Mouse (Mus musculus) layer of hippocampus, adult 18-20 months (tissue): ENCODE measurements around the gene B3galt4. TPM values are rescaled to one million over a fixed set of nuclear protein-coding genes. Genes with fewer than 3 reads are reported as not detected.

ENCODE experiments used
- DNase-seq, 2 experiments: peaks; one replicate each; pipeline ENCODE4 v3.0.0; 2022; ENCODE audit warnings: low spot score in 2 of 2
- total RNA-seq, 2 experiments: library from RNA; stranded (reverse); gene quantifications; 2 replicates each; pipeline ENCODE4 v1.2.3; 2021

B3galt4 gene
- total RNA-seq, 2 experiments from 2014 or later: 5.1 to 5.2 TPM

GRCm38 (mm10) chr17:33947430-33948089 lies 3.7 kb downstream of the B3galt4 start:
- no peak for DNase-seq

GRCm38 (mm10) chr17:33943454-33943853 lies 7.8 kb downstream of the B3galt4 start:
- no peak for DNase-seq

- DNase-seq: no peak
These were observed 9.9 kb downstream of the B3galt4 start for GRCm38 (mm10) chr17:33941381-33941780.

- no peak for DNase-seq
These were observed 10.3 kb downstream of the B3galt4 start for GRCm38 (mm10) chr17:33940981-33941380.

GRCm38 (mm10) chr17:33940206-33940805 lies 11.0 kb downstream of the B3galt4 start, which contains the start of the genes Pfdn6 and Wdr46:
Pfdn6 (minus strand) TSS chr17:33940343.
Wdr46 (plus strand) TSS chr17:33940660.
- DNase-seq: peak; percentile 84 to 95

GRCm38 (mm10) chr17:33938783-33939182 lies 12.5 kb downstream of the B3galt4 start:
- DNase-seq: no peak

GRCm38 (mm10) chr17:33936993-33937392 lies 14.3 kb downstream of the B3galt4 start:
- DNase-seq: no peak

GRCm38 (mm10) chr17:33935422-33936055 lies 15.7 kb downstream of the B3galt4 start:
- DNase-seq: no peak

GRCm38 (mm10) chr17:33932970-33933369 lies 18.3 kb downstream of the B3galt4 start:
- DNase-seq: no peak

- no peak for DNase-seq
These were observed 18.8 kb downstream of the B3galt4 start for GRCm38 (mm10) chr17:33932448-33932847.

GRCm38 (mm10) chr17:33931947-33932346 lies 19.3 kb downstream of the B3galt4 start:
- no peak for DNase-seq

- no peak for DNase-seq
These were observed 20.0 kb downstream of the B3galt4 start for GRCm38 (mm10) chr17:33931159-33931866.

GRCm38 (mm10) chr17:33930280-33931158 lies 20.8 kb downstream of the B3galt4 start:
- peak in 1 of 2 experiments; percentile 83 for DNase-seq

- DNase-seq: peak; percentile 91 to 94
These were observed 21.7 kb downstream of the B3galt4 start, which contains the start of gene Rgl2 for GRCm38 (mm10) chr17:33929371-33930279. Rgl2 (plus strand) TSS chr17:33929543.

- no peak for DNase-seq
These were observed 22.9 kb downstream of the B3galt4 start for GRCm38 (mm10) chr17:33928251-33928947.

GRCm38 (mm10) chr17:33926207-33926932 lies 24.9 kb downstream of the B3galt4 start:
- no peak for DNase-seq

- DNase-seq: no peak
These were observed 25.7 kb downstream of the B3galt4 start for GRCm38 (mm10) chr17:33925406-33926116.
